Comparison of ENCODE assay signal across 12 mouse cellular contexts in genomic region chr3:146318520-146318938, GRCm38 (mm10).
A peak's percentile ranks its signal among the peaks of the same experiment; 100 is the strongest.
DNase-seq lines count a peak whose midpoint lies in the region; ATAC-seq and TF ChIP-seq lines count a peak whose summit lies in the region.
"Had no signal": no experiment of that assay in that cellular context is flagged by ENCODE, and none has a peak within 500 bp of the region (broad histone marks: within the 10 kb centered on the region; RNA-seq: fewer than 3 reads in every experiment).

No protein-coding gene starts in this region.

- no peaks in the 10 kb centered on the region for H3K36me3 ChIP-seq in hindbrain, embryonic 12.5 days
- no peaks in the 10 kb centered on the region for H3K36me3 ChIP-seq in midbrain, embryonic 14.5 days (ENCODE audit: control insufficient read depth, insufficient read depth, low read length)
- H3K36me3 ChIP-seq: G1E; heart, embryonic 15.5 days had no signal

- peaks cover 14% of the 10 kb centered on the region for H3K4me1 ChIP-seq in hindbrain, embryonic 12.5 days
- peaks cover 13% of the 10 kb centered on the region for H3K4me1 ChIP-seq in midbrain, embryonic 14.5 days (ENCODE audit: control insufficient read depth, insufficient read depth, low read length)

- no peak for TF ChIP-seq CTCF in brain, embryonic 14.5 days (IDR thresholded peaks at IDR 0.05; ENCODE audit: borderline replicate concordance, extremely low read depth, insufficient read depth, insufficient read length)

- H3K4me2 ChIP-seq in hindbrain, embryonic 12.5 days (replicated peaks), result peak overlapping the region; percentile 31
- peak overlapping the region; percentile 32 for H3K4me2 ChIP-seq in midbrain, embryonic 14.5 days (ENCODE audit: low read length)
- H3K4me2 ChIP-seq: heart, embryonic 15.5 days had no signal

- no peaks in the 10 kb centered on the region for H3K9me3 ChIP-seq in hindbrain, embryonic 12.5 days (replicated peaks)
- no peaks in the 10 kb centered on the region for H3K9me3 ChIP-seq in midbrain, embryonic 14.5 days (ENCODE audit: control insufficient read depth, low read length)
- H3K9me3 ChIP-seq: G1E; heart, embryonic 15.5 days had no signal

- no peak overlapping the region for H3K4me3 ChIP-seq in hindbrain, embryonic 12.5 days
- H3K4me3 ChIP-seq in midbrain, embryonic 14.5 days (replicated peaks; ENCODE audit: low read depth, low read length), result 0 out of 2 replicates have a peak overlapping the region, but pooled peaks have one; percentile 8
- H3K4me3 ChIP-seq: erythroblast, embryonic 14.5 days; heart, embryonic 15.5 days had no signal

- H3K27ac ChIP-seq in hindbrain, embryonic 12.5 days, result peak overlapping the region; percentile 57
- peak overlapping the region; percentile 71 for H3K27ac ChIP-seq in midbrain, embryonic 14.5 days (replicated peaks; ENCODE audit: low read depth, low read length)
- H3K27ac ChIP-seq: heart, embryonic 15.5 days; kidney, postnatal 0 days had no signal

- TF ChIP-seq POLR2A in brain, embryonic 14.5 days (IDR thresholded peaks at IDR 0.05; ENCODE audit: borderline replicate concordance, extremely low read depth, insufficient read depth, insufficient read length, poor library complexity, severe bottlenecking), result no peak

- peak; percentile 47 for ATAC-seq in hindbrain, embryonic 12.5 days (ENCODE audit: low FRiP score)
- ATAC-seq in midbrain, embryonic 14.5 days (ENCODE audit: low FRiP score, low TSS enrichment), result peak; percentile 69

- H3K9ac ChIP-seq in hindbrain, embryonic 12.5 days, result no peak overlapping the region; the same call in 1 of the 2 replicates
- H3K9ac ChIP-seq in midbrain, embryonic 14.5 days (replicated peaks; ENCODE audit: low read length), result peak overlapping the region; percentile 34; the same call in 1 of the 2 replicates
- H3K9ac ChIP-seq: heart, embryonic 15.5 days had no signal

- 43% methylated on average over 16 of the region's 16 CpGs for WGBS in hindbrain, embryonic 12.5 days
- WGBS in midbrain, embryonic 14.5 days, result 39% methylated on average over 16 of the region's 16 CpGs

- DNase-seq in brain, embryonic 14.5 days (ENCODE audit: low read depth), result peak; percentile 82
- peak; percentile 42 for DNase-seq in embryo, embryonic 9.5 days (ENCODE audit: extremely low spot score)
- no peak for DNase-seq in midbrain, embryonic 14.5 days
- no peak for DNase-seq in spleen, adult 18-20 months
- no peak for DNase-seq in cerebellum, adult 9-11 months
- DNase-seq in gastrocnemius, adult 8-10 months (ENCODE audit: low spot score in 2 of 2), result no peak
- DNase-seq: adrenal gland, postnatal 36 days had no signal

- peaks cover 4% of the 10 kb centered on the region; the same call in 1 of the 2 replicates for H3K27me3 ChIP-seq in hindbrain, embryonic 12.5 days
- H3K27me3 ChIP-seq in midbrain, embryonic 14.5 days (ENCODE audit: control insufficient read depth, insufficient read depth, low read length), result no peaks in the 10 kb centered on the region
- H3K27me3 ChIP-seq: heart, embryonic 15.5 days had no signal

Comparison
In these comparisons a context has a peak if more than half of its experiments do, and no peak if none do; other contexts are left out.
1. DNase-seq: peak in brain, embryonic 14.5 days (single experiment) and embryo, embryonic 9.5 days (single experiment); none in midbrain, embryonic 14.5 days (single experiment), spleen, adult 18-20 months (0 of 2), cerebellum, adult 9-11 months (single experiment) and gastrocnemius, adult 8-10 months (0 of 2).